Mouse (Mus musculus): Measurements from ENCODE around the gene Cbl. TPM values are rescaled to one million over a fixed set of nuclear protein-coding genes. Genes with fewer than 3 reads are reported as not detected.

The Cbl gene
- polyA plus RNA-seq (2012; rRNA removed; ENCODE audit: low replicate concordance): 11.5 and 18.6 TPM in 2 replicates

DNA sequence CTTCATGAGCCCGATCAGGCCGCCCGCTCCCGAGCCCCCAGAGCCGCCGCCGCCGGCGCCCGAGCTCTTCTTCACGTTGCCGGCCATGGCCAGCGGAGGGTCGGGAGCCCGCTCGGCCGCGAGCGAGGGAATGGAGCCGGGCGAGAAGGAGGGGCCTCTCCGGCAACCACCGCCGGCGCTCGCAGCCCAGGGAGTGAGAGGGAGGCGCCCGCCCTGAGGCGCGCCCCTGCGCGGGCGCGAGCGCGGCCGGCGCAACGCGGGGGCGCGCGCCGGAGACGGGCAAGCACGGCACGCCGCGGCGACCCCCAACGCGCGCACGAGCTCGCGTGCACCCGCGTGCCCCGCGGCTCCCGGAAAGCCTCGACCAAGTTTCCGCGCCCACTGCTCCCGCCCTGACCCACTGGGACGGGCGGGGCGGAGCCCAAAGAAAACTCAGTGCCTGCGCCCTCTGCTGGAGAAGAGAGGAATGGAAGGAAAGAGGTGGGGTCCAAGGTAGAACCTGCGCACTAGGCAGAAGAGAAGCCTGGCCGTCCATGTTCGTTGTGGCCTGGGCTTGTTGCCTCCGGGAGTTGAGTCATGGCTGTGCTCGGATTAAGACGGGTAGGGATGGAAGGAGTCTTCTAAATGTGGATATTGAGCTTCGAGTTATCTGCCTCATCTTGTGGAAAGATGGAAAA lies at the start of gene Cbl:
TSS of gene Cbl (minus strand) at position 248 of the 677 bp plus-strand sequence.

GRCm38 (mm10) chr9:44268432-44268831 lies 34.6 kb upstream of the Cbl start, which contains the start of gene Nlrx1:
Nlrx1 (minus strand) TSS chr9:44268599.

DNA sequence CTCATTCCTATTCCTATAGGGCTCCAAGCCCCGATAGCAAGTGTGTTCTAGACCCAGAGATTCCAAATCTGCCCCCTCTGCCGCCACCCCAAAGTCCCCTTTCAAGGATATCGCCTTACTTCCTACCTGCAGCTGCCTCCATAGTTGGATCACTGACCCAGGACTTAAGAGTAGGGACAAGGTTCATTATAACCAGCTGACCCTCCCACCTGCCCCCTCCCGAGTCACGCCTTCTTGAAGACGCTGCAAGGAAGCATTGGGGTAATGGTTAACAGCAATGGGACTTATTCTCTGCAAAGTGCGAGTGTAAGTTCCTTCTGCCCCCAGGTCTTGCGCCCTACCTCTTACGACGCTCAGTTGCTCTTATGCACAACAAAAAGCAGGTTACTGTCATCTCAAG lies 17.5 kb upstream of the Cbl start, which contains the start of gene Pdzd3:
TSS of gene Pdzd3 (minus strand) at position 158 of the 400 bp plus-strand sequence.

GRCm38 (mm10) chr9:44240399-44240798 lies 6.5 kb upstream of the Cbl start, which contains the start of gene Ccdc153:
Ccdc153 (plus strand) TSS chr9:44240676.

DNA sequence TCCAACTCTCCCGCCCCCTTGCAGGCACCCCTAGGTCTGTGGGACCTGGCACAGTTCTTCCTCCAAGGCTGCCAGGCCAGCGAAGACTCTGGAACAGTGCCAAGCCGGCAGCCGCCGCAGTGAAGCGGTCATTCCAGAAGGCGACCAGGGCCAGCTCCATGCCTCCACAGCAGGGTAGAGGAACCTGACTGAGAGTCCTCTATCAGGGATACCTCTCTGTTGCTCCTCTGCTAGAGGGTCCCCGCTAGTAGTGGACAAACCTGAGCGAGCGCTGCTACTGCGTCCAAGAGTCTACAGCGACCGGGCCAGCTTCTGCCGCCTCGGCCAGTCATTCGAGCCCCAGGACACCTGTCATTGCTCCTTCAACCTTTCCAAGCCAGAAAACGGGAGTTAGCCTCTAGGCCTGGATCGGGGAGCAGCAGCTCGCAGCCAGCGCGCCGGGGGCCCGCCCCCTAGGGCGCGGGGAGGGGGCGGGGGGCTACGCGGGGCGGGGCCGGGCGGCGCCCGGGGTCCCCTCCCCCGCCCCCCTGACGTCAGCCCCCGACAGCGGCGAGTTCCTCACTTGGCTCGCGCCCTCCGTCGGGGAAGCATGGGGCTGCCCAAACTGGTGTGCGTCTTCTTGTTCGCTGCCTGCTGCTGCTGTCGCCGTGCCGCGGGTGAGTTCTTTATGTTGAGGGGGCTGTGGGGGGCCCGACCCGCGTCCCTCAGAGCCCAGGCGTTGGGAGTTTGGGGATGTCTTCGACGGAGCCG lies 99.6 kb downstream of the Cbl start, which contains the start of gene Mcam:
TSS of gene Mcam (plus strand) at position 369 of the 750 bp plus-strand sequence.

DNA sequence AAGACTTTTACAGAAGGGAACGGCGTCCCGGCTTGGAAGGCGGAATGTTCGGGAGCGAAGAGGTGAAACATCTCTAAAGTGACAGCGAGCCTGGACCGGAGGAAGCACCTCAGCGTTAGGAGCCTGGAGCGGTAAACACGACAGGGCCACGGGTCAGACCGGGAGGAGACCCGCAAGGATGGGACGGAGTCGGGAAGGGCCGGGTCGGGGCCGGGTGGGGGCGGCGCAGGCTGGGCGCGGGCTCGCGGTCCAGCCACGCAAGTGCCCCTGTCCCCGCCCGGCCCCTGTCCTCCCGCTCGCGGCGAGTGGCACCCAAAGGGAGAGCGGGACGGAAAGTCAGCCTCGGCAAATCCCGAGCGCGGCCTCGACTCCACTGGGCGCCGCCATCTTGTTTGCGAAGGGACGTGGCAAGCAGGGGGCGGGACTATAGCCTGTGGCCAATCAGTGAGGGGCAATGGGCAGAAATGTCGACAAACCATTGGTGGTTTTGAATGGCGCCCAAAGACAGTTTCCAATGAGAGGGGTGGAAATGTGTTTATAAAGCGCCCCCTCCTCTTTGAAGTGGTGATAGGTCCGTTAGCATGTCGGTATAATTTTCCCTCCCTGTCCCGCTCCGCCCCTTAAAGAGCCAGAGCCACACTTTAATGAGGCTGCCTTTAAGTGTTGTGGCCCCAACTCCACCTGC lies 120.6 kb downstream of the Cbl start, which contains the start of the genes Gm49380 and Rnf26:
TSS of gene Gm49380 (minus strand) at position 396 of the 685 bp plus-strand sequence.
TSS of gene Rnf26 (minus strand) at position 413 of the 685 bp plus-strand sequence.

GRCm38 (mm10) chr9:44107110-44107509 lies 126.7 kb downstream of the Cbl start, which contains the start of gene C1qtnf5:
C1qtnf5 (plus strand) TSS chr9:44107245.

DNA sequence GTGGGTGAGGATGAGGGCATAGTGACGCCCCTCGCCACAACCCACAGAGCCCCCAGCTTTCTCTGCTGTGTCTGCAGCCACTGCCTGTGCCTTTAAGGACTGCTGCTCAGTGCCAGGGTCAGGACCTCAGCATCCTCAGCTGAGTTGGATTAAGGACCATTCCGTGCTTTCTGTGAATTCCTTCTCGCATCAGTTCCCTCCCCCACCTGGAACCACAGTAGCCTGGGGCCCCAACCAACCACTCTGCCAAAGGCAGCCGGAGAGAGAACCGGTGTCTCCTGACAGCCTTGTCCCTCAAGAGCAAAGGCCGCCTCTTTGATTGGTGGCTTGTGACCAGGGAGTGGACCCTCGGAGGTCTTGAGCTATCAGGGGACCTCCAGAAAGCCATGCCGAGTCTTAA lies 132.4 kb downstream of the Cbl start, which contains the start of gene Mfrp:
TSS of gene Mfrp (plus strand) at position 240 of the 400 bp plus-strand sequence.

Other genes starting within 250 kb of the Cbl start
- gene Thy1, start 190.7 kb downstream of the Cbl start, polyA plus RNA-seq (2012; rRNA removed; ENCODE audit: low replicate concordance): 96.2 and 370 TPM in 2 replicates
- gene Usp2, start 167.0 kb downstream of the Cbl start, polyA plus RNA-seq (2012; rRNA removed; ENCODE audit: low replicate concordance): 7.9 and 15.6 TPM in 2 replicates
- gene Mfrp, start 132.3 kb downstream of the Cbl start, polyA plus RNA-seq (2012; rRNA removed; ENCODE audit: low replicate concordance): 0.19 and 0.22 TPM in 2 replicates
- 29.5 and 33.1 TPM in 2 replicates for gene C1qtnf5, start 126.8 kb downstream of the Cbl start, polyA plus RNA-seq (2012; rRNA removed; ENCODE audit: low replicate concordance)
- 0.23 TPM in 1 of 2 replicates, not detected in the other for gene Gm49380, start 120.5 kb downstream of the Cbl start, polyA plus RNA-seq (2012; rRNA removed; ENCODE audit: low replicate concordance)
- 31.5 and 51.6 TPM in 2 replicates for gene Rnf26, start 120.5 kb downstream of the Cbl start, polyA plus RNA-seq (2012; rRNA removed; ENCODE audit: low replicate concordance)
- gene Mcam, start 99.6 kb downstream of the Cbl start, polyA plus RNA-seq (2012; rRNA removed; ENCODE audit: low replicate concordance): 257 and 403 TPM in 2 replicates
- not detected in 2 replicates for gene Ccdc153, start 6.6 kb upstream of the Cbl start, polyA plus RNA-seq (2012; rRNA removed; ENCODE audit: low replicate concordance)
- gene Pdzd3, start 17.4 kb upstream of the Cbl start, polyA plus RNA-seq (2012; rRNA removed; ENCODE audit: low replicate concordance): 0.10 and 0.13 TPM in 2 replicates
- gene Nlrx1, start 34.5 kb upstream of the Cbl start, polyA plus RNA-seq (2012; rRNA removed; ENCODE audit: low replicate concordance): 23.7 and 26.2 TPM in 2 replicates
- 4.6 and 20.7 TPM in 2 replicates for gene Abcg4, start 54.6 kb upstream of the Cbl start, polyA plus RNA-seq (2012; rRNA removed; ENCODE audit: low replicate concordance)
- 27.2 and 45.3 TPM in 2 replicates for gene Hinfp, start 71.6 kb upstream of the Cbl start, polyA plus RNA-seq (2012; rRNA removed; ENCODE audit: low replicate concordance)
- gene C2cd2l, start 86.2 kb upstream of the Cbl start, polyA plus RNA-seq (2012; rRNA removed; ENCODE audit: low replicate concordance): 64.0 and 72.6 TPM in 2 replicates
- 71.2 and 80.6 TPM in 2 replicates for gene Dpagt1, start 92.0 kb upstream of the Cbl start, polyA plus RNA-seq (2012; rRNA removed; ENCODE audit: low replicate concordance)
- gene H2afx, start 100.6 kb upstream of the Cbl start, polyA plus RNA-seq (2012; rRNA removed; ENCODE audit: low replicate concordance): 28.0 and 118 TPM in 2 replicates
- 62.0 and 66.6 TPM in 2 replicates for gene Hmbs, start 110.2 kb upstream of the Cbl start, polyA plus RNA-seq (2012; rRNA removed; ENCODE audit: low replicate concordance)
- gene Vps11, start 127.6 kb upstream of the Cbl start, polyA plus RNA-seq (2012; rRNA removed; ENCODE audit: low replicate concordance): 35.6 and 39.4 TPM in 2 replicates
- gene Hyou1, start 145.4 kb upstream of the Cbl start, polyA plus RNA-seq (2012; rRNA removed; ENCODE audit: low replicate concordance): 32.6 and 83.1 TPM in 2 replicates
- 35.9 and 39.9 TPM in 2 replicates for gene Slc37a4, start 162.8 kb upstream of the Cbl start, polyA plus RNA-seq (2012; rRNA removed; ENCODE audit: low replicate concordance)
- gene Rps25, start 173.1 kb upstream of the Cbl start, polyA plus RNA-seq (2012; rRNA removed; ENCODE audit: low replicate concordance): 174 and 399 TPM in 2 replicates
- gene Trappc4, start 173.6 kb upstream of the Cbl start, polyA plus RNA-seq (2012; rRNA removed; ENCODE audit: low replicate concordance): 73.4 and 120 TPM in 2 replicates
- 26.8 and 28.5 TPM in 2 replicates for gene Ccdc84, start 184.5 kb upstream of the Cbl start, polyA plus RNA-seq (2012; rRNA removed; ENCODE audit: low replicate concordance)
- gene Foxr1, start 207.1 kb upstream of the Cbl start, polyA plus RNA-seq (2012; rRNA removed; ENCODE audit: low replicate concordance): not detected in 2 replicates
- gene Upk2, start 220.9 kb upstream of the Cbl start, polyA plus RNA-seq (2012; rRNA removed; ENCODE audit: low replicate concordance): 0.14 and 5.6 TPM in 2 replicates
- 41.1 and 47.8 TPM in 2 replicates for gene Bcl9l, start 248.8 kb upstream of the Cbl start, polyA plus RNA-seq (2012; rRNA removed; ENCODE audit: low replicate concordance)

Measured in subcutaneous adipose tissue, adult 2 months (tissue).